Mouse (Mus musculus): ENCODE data around the gene Gm20662.
A peak's percentile ranks its signal among the peaks of the same experiment; 100 is the strongest.

The Gm20662 gene

DNA sequence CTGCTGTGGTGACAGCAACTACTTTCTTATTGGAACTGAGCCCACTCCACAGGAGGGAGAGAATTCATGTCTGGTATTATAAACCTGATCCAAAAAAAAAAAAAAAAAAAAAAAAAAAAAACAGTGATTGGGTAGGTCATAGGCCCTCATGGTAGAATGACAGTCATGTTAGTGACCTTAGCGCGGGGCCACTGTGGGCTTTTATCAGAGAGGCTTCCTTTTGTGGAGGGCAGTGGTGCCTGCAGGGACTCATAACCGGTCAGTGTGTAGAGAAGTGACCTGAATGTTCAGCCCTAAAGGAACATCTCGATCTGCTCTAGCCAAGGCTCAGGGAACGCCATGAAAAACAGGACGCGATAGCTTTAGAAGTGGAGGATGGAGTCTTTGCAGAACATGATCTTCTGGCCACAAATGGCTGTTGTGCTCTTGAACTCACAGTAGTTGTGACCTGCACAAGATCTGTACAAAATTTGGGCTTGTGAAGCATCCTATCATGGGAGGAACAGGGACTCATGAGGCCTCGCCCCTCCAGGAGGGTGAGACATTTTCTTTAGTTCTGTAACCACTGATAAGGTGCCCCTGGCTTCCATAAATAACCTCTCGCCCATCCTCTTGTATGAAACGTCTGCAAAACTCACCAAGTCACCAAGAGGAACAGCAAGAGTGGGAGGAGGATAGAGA, 21.5 kb upstream of the Gm20662 start:
- ATAC-seq (ENCODE audit: low TSS enrichment): no peak

- no peak for ATAC-seq (ENCODE audit: low TSS enrichment)
Measured at GRCm38 (mm10) chr9:107975399-107976386, 20.5 kb upstream of the Gm20662 start, which contains the start of gene Uba7. Gene Uba7, plus strand, starts transcription at chr9:107975505.

DNA sequence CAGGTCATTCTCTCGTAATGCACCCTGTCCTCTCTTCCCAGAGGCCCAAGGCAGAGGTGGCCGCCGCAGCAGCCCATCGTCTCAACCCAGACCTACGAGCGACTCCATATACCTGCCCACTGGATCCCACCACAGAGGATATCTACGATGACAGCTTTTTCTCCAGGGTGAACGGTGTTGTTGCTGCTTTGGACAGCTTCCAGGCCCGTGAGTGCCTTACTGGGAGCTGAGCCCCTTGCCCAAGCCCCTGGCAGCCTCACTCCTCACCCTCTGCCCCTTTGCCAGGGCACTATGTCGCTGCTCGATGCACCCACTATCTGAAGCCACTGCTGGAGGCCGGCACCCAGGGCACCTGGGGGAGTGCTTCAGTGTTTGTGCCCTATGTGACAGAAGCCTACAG, 17.3 kb upstream of the Gm20662 start:
- ATAC-seq (ENCODE audit: low TSS enrichment): no peak

GRCm38 (mm10) chr9:107981684-107982605, 14.2 kb upstream of the Gm20662 start:
- no peak; the same call in 1 of the 2 replicates for ATAC-seq (ENCODE audit: low TSS enrichment)

GRCm38 (mm10) chr9:107982681-107983346, 13.3 kb upstream of the Gm20662 start, which contains the start of gene Gm20661:
Gene Gm20661, plus strand, starts transcription at chr9:107983058.
- peak; percentile 10; the same call in 1 of the 2 replicates for ATAC-seq (ENCODE audit: low TSS enrichment)

GRCm38 (mm10) chr9:107983421-107983890, 12.7 kb upstream of the Gm20662 start:
- no peak for ATAC-seq (ENCODE audit: low TSS enrichment)

DNA sequence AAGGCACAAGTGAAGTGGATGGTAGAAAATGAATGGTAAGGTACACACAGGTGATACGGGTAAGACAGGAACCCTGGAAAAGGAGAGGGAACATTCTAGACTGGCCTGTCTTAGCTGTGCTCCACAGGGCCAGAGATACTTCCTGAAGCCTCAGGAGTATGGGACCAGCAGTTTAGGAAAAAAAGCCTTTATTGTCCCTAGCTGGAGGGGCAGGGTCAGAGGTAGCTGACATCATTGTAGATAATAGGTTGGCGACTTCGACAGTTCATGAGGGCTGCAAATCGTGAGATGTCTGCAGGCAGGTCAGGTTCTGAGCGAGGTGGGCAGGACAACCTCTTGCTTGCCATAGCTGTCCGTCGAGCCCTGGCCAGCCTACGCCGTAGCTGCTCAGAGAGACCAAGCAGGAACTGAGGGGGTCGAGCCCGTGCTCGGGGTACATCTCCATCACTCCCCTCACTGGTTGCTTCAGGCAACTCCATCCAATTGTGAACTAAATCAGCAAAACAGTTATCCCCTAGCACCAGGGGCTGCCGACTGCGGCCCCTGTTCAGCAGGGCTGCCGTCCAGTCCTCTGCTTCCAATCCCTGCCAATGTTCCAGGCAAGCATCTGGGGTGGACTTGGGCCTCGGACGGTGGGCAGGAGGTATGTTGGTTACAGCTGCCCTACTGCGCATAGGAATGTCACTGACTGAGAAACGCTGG, 11.9 kb upstream of the Gm20662 start:
- ATAC-seq (ENCODE audit: low TSS enrichment): no peak

- ATAC-seq (ENCODE audit: low TSS enrichment): no peak
Measured at GRCm38 (mm10) chr9:107984754-107985055, 11.4 kb upstream of the Gm20662 start.

DNA sequence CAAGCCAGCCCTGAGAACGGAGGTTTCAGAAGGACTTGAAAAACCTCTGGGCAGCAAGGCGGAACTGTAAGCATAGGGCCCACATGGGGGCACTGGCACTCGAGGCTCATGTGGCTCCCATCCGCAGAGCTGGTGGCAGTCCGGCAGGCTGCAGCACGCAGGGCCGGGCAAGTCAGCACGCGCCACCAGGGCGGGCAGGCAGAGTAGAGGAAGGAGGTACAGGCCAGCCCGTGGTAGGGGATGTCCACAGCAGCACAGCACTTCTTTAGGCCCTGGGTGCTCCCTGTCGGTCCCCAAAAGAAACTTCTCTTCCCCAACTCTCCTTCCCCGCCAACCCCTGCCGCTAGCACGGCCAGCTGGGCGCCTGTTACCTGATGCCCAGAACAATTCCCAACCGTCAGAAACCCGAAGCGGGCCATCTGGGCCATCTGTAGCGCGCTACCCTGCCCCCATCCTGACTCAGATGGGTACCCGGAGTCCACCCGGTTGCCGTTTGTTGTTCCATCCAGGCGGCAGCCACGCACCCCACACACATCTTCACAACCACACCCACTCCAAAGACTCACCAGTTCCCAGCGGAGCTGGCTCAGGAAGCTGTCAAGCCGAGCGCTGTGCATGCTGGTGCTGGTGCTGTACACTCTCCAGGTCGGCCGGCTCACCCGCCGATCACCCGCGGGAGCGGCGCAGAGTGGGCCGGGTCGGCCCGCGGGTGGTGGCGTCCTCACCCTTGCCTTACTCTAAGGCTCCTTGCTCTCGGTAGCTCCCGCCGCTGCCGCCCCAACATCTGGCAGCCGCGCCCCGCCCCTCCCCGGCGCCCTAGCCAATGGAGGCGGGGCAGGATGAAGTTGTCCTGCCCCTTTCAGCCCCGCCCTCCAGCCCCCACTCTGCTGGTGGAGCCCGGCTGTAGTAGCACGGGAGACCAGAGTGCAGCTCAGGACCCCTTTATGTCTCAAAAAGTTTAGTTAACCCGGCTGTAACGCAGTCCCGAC, 10.7 kb upstream of the Gm20662 start, which contains the start of gene Inka1:
Gene Inka1, minus strand, starts transcription at position 749 of the 989 bp plus-strand sequence.
- ATAC-seq (ENCODE audit: low TSS enrichment): peak; percentile 75

GRCm38 (mm10) chr9:107986376-107986775, 9.8 kb upstream of the Gm20662 start:
- ATAC-seq (ENCODE audit: low TSS enrichment): peak; percentile 63

DNA sequence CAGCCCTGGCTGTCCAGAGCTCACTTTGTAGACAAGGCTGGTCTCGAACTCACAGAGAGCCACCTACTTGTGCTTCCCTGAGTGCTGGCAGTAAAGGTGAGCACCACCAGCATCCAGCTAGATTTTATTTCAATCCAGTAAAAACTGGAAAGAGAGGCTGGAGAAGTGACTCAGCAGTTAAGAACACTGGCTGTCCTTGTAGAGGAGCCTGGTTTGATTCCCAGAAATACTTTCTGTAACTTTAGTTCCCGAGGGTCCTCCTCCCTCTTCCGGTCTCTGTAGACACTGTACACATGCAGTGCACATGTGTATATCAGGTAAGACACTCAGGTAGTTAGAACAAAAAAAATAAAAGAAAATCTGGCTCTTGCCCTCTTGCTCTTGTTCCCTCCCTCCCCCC, 8.2 kb upstream of the Gm20662 start:
- ATAC-seq (ENCODE audit: low TSS enrichment): no peak

DNA sequence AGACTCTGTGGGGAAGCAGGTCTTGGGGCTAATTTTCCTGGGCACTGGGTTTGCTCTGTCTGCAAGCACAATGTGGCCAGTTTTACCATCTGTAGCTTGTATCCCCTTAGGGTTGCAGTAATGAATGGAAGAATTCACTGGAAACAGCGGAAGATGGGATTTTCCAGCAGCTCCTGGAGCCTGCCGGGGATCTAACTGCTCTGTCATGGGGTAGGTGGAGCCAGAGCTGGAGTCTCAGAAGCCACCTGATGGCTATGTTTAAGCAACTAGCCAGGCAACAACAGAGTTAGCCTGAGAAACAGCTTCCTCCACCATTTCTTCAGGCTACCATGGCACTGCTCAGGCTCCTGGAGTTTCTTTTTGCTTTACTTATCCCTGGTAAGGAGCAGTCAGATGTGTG, 4.0 kb upstream of the Gm20662 start, which contains the start of gene Cdhr4:
Gene Cdhr4, plus strand, starts transcription at position 301 of the 400 bp plus-strand sequence.
- ATAC-seq (ENCODE audit: low TSS enrichment): no peak

DNA sequence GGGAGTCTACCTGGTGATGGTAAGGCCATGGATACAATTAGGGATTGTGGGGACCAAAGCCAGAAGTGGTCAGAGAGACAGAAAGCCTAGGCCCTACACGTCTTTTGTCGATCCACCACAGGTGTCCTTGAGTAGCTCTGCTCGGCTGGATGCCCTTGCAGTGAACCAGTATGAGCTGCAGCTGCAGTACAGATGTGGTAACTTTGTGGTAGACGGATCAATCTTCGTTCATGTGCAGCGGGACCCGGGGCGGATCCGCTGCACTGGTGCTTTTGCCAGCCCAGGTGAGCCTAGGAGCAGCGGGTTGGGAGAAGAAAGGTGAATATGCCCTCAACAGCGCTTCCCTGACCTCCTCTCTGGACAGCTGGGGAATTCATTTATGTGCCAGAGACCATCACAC, 3.1 kb upstream of the Gm20662 start:
- ATAC-seq (ENCODE audit: low TSS enrichment): no peak

- no peak for ATAC-seq (ENCODE audit: low TSS enrichment)
Measured at GRCm38 (mm10) chr9:107994464-107994863, 1.7 kb upstream of the Gm20662 start.

DNA sequence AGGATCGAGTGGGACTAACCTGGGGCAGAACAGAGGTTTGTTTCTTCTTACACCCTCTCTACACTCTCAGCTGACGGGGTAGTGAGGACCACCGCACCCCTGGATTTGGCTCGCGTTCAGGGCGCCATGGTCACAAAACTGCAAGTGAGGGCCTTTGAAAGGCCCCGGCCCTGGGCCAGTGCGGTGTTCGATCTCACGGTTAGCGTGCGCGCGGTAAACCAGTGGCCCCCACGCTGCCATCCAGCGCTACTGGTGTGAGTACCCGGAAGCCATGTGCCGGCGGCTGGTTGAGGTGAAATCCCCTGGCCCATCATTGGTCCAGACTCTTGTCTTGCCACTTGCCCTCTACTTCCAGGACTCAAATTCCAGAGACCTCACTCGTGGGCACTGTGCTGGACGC, 636 bp upstream of the Gm20662 start:
- no peak for ATAC-seq (ENCODE audit: low TSS enrichment)

- peak; percentile 98 for ATAC-seq (ENCODE audit: low TSS enrichment)
Measured at GRCm38 (mm10) chr9:108001922-108002770, 6.0 kb downstream of the Gm20662 start, which contains the start of gene Ip6k1. Gene Ip6k1, plus strand, starts transcription at chr9:108002501.

GRCm38 (mm10) chr9:108002778-108003530, 6.8 kb downstream of the Gm20662 start:
- peak; percentile 28 for ATAC-seq (ENCODE audit: low TSS enrichment)
